Mouse (Mus musculus): ENCODE data around the gene Lmtk3. TPM values are rescaled to one million over a fixed set of nuclear protein-coding genes. Genes with fewer than 3 reads are reported as not detected.

Gene Lmtk3
- total RNA-seq, 2 experiments from 2014 or later, result 229 to 237 TPM

DNA sequence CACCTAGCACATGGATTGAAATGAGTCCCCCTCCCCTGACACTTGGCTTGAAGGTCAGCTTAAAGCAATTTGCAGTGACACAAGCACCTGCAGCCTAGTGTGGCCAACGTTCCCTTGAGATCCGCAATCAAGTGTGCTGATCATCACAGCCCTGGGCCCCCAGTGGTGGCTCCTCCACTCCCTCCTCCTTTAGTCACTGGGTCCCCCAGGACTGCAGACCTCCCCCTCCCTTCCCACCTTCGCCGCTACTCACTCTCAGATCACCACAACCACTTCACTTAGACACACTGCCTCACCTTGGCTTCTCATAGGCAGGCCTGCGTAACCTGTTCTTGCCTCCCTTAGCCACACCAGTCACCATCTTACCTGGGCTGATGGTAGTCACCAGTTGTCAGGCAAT is 22.4 kb downstream of the Lmtk3 start:
- no peak for DNase-seq (ENCODE audit: low spot score in 2 of 2)

DNA sequence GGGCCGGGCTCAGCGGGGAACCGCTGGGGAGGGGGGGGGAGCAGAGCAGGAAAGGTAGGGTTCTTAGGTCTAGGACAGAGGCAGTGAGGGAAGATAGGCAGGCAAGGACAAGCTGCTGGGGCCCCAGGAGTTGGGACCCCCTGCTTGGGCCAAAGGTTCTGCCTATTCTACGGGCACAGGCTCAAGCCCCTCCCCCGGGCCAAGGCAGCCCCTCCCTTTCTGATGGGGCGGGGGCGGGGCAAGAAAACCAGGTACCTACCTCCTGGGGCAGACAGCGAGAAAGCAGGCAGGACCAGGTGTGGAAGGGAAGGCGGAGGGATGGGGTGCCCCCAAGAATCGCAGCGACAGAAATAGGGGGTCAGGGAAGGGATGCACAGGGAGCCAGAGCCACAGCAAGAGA is 24.9 kb downstream of the Lmtk3 start:
- no peak for DNase-seq (ENCODE audit: low spot score in 2 of 2)

DNA sequence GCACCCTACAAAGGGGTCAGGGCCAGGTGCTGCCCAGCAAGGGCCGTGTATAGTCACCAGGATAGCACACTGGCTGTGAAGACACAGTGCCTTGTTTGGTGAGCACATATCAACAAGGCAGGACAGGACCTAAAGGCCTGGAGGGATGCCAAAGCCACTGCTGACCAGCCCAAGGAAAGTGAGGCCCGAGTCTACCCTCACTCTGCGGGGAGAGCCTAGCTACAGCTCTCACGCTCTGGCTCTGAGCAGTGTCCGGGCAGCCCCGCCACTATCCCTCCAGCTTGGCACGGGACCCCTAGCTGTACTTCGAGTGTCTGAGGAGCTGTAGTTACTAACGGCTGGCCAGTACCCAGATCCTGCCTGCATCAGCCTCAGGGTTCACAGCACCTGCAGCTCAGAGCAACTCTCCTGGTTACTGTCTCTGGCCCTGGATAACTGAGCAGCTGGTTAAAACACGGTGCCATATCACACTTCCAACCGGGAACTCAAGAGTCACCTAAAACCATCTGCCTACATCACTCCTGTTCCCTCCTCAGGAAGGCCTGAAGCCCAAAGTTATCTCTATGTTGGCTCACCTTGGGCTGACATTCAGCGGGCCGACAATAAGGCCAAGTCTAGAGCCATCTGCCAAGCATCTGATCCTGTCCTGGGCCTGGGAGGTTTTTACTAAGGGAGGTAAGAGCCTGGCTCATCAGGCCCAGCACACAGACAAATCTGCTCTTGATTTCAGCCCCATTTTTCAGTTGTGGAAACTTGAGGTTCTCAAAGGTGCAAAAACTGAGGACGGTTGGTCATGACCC is 25.9 kb downstream of the Lmtk3 start:
- no peak for DNase-seq (ENCODE audit: low spot score in 2 of 2)

DNA sequence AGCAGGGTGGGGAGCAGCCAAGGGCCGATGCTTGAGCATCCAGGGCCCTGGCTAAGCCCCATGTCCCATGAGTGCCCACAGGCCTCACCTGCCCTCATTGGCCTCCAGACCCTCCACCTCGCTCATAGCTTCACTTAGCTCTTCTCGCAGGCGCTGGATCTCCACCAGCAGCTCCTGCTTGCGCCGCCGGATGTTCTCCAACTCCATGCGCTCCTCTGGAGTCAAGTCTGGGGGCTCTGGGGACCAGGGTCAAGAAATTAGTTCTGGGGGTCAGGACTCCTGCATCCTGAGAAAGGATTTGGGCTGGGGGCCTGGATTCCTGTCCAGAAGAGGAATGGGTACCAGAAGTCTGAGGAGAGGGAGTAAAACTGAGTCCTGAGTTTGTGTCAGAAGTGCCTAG is 29.4 kb downstream of the Lmtk3 start:
- DNase-seq (ENCODE audit: low spot score in 2 of 2), result no peak

DNA sequence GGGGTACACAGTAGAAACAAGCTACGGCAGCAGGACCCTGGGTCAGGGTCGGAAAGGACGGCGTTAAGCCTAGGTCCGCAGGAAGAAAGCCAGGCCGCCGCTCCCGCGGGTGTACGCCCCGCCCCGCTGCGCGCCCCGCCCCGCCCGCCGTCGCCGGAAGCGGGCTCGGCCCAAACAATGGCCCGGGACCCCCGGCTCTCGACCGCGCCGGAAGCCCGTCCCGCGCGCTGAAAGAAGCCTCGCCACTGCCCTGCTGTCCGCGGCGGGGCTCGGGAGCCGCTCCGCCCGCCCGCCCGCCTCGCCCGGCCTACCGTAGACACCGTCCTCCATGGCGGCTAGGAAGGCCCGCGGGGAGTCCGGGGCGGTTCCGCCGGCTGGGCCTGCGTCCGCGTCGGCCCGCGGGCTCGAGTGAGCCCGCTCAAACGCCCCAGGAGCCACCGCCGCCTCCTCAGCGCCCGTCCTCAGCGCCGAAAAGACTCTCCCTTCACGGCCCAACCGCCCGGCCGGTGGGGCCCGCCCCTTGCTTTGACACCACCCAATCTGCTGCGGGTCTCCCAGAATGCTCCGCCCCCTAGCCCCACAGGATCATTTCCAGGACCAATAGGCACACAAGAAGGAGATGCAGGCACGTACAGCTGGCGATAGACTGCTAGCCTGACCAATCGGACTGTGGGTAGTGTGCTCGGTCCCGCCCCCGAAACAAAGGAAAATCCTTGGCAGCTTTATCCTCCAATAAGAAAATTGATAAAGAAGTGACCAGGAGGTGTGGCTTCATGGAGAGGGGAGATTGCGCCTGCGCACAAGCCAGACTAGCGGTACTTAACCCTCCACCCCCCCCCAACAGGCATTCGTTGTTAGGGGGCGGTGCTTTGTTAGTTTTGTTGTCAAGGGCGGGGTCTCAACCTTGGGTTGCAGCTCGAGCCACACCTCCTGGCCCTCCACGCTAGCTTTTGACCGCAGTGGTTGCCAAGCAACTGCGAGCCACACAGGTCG is 30.5 kb downstream of the Lmtk3 start, which contains the start of gene Cyth2:
TSS of gene Cyth2 (minus strand) at position 795 of the 993 bp plus-strand sequence.
- DNase-seq (ENCODE audit: low spot score in 2 of 2), result peak; percentile 98

DNA sequence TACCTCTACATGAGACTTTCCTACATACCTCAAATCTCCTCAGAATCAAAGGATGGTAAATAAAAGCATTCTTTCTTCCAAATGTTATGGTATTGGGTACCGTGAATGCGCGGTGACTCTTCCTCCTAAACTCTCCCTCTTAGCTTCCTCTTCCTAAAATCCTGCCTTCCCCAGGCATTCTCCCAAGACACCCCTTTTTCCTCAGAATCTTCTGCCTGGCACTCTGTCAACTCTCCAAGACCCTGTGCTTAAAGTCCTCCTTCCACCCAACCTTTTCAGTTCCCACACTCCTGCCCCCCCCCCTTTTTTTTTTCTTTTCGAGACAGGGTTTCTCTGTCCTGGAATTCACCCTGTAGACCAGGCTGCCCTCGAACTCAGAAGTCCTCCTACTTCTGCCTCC is 31.3 kb downstream of the Lmtk3 start:
- DNase-seq (ENCODE audit: low spot score in 2 of 2), result no peak

DNA sequence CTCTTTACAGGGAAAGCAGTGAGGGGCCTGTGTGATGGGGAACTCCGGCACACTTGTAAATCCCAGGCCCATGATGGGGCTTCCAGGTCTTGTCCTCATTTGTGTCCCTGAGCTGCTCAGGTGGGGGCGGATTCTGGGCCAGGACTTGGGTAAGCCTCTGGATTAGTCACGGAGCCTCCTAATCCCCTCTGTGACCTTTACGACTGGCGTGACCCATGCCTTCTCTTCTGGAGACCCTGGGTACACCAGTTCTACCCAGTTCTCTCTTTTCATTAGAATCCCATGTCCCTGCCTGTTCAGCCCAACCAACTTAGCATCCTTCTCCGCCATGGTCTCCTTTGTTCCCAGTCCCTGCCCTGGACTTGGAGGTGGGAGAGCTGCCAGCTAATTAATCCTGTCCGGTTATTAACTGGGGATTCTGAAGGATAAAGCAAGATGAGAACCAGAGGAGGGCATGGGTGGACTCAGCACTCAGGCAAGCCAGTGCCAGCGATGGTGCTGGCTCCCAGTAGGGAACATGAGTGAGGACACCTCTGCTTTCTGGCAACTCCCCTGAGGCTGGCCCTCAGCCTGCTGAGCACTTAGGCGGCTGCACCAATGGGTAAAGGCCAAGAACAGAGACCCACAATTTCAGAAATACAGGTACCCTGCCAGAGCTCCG is 31.9 kb downstream of the Lmtk3 start:
- no peak for DNase-seq (ENCODE audit: low spot score in 2 of 2)

DNA sequence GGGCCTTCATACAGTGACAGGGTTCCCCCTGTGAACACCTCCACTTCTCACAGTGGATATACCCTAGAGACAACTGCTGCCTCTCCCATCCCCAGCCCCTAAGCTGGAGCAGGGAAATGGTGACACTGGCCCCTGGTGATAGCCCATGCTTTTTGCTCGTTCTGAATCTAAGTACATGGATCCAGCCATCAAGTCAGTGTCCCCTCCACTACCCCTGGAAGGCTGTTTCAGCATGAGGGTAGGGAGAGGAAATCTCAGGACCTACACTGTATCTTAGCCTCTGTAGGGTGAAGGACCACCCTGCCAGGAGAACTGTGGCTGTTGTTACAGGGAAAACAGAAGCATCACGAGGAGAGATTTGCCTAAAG is 32.4 kb downstream of the Lmtk3 start:
- no peak for DNase-seq (ENCODE audit: low spot score in 2 of 2)

DNA sequence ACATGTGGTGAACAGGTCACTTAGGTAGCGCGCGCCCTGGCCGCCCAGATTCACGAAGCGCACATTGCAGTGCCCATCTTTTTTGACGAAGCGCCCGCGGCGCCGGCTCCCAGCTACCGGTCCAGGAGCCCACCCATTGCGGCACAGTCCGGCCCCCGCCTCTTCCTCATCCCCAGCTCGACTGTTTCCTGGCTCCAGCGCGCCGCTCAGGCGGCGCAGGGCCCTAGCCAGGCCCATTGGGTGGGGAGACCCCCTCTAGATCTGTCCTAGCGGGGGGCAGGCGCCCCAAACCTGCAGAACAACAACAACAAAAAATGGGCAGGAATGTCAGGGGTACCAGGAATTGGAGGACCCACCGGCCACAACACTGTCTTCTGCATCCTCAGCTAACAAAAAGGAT is 36.3 kb downstream of the Lmtk3 start:
- DNase-seq (ENCODE audit: low spot score in 2 of 2), result no peak

DNA sequence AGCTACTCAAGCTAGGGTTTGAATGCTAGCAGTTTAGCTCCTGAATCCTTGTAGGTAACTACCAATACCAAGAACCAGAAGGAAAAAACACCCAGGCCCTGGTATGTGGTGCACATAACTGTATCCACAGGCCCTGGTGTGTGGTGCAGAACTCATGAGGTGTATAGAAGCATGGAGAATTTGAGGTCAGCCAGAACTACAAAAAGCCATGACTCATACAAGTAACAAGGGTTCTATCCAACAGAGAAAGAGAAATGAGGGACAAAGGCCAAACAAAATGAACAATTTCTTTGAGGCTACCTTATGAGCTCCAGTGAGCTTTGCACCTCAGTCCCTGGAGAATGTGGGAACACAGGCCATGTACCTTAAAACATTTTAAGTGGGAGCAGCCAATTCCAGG is 37.4 kb downstream of the Lmtk3 start:
- no peak for DNase-seq (ENCODE audit: low spot score in 2 of 2)

DNA sequence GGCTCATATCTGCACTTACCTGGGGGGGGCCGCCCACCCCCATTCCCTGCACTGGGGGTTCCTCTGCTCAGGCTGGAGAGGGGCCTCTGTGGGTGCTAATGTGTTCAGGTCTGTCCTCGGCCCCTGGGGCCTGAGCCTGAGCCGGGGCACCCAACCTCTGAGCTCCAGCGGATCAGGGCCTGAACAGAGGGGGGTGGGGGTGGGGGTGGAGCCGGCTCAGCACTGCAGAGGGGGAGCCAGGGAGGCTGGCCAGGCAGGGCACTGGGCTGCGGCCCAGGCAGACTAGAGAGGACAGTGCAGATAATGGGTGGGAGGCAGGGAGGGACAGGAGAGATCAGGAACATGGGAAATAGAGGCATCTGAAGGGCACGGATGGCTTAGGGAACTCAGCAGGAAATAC is 41.1 kb downstream of the Lmtk3 start, which contains the start of gene Kcnj14:
TSS of gene Kcnj14 (minus strand) at position 185 of the 400 bp plus-strand sequence.
- DNase-seq (ENCODE audit: low spot score in 2 of 2), result no peak

DNA sequence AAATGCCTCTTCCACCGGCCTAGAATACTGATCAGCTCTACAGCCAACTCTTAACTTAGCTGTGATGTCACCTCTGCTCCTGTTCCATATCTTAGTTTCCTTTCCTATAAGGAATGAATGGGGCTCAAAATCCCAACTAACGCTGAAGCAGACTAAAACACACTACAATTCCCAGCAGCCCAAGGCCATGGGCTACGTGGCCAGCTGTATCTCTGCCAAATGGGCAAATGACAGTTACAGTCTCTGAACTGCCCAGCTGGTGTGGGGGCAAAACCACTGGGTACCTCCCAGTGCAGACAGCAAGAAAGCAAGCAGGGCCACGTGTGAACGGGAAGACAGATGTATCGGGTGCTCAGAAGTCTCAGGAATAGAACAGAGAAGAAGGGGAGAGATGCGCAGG is 43.1 kb downstream of the Lmtk3 start:
- DNase-seq (ENCODE audit: low spot score in 2 of 2), result no peak

DNA sequence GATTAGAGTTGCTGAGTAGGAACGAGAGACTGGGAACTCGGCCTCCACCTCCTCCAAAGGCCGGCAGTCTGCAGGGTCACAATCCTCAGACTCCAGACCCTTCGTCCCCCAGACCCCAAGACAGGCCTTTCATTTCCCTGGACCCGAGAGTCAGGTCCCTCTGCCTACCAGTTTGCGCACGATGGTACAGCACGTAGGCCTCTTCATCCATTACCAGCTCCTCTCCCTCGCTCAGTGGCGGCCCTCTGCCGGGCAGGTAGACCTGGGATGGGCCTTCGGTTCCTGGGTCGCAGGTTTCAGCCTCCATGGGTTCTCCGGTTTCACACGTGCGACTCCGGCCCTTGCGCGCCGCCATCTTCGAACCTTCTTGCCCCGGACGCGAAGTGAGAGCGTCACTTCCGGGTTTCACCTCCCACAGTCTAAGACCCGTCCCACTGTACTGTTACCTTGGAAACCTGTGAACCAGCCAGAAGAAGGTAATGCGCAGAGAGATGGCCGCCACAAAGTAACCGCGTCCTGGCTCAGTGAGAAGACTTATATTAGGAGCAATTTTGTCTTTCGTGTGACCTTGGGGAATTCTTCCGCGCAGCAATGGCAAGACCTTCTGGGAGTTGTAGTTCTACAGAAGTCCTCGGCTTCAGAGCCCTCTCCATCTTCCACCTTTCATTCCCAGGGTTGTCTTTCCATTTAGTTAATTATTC is 47.0 kb downstream of the Lmtk3 start, which contains the start of gene Grwd1:
TSS of gene Grwd1 (minus strand) at position 518 of the 701 bp plus-strand sequence.
- DNase-seq (ENCODE audit: low spot score in 2 of 2), result peak; percentile 85 to 90

DNA sequence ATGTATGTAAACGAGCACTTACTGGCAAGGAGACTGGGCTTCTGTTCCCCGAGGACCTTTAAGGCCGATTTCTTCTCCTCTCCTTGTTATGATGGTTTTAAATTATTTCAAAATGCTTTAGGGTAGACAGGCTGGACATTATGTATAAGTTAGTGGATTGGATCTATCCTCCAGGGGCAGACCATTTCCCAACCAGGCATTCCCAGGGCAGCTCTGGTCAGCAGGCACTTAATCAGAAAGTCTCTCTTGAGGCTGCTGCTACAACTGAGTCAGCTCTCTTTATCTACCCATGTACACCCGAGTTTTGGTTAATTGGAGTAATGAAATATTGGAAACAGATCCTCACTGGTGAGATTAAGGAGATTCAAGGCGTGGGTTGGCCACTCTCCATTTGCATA is 47.6 kb downstream of the Lmtk3 start:
- no peak for DNase-seq (ENCODE audit: low spot score in 2 of 2)

DNA sequence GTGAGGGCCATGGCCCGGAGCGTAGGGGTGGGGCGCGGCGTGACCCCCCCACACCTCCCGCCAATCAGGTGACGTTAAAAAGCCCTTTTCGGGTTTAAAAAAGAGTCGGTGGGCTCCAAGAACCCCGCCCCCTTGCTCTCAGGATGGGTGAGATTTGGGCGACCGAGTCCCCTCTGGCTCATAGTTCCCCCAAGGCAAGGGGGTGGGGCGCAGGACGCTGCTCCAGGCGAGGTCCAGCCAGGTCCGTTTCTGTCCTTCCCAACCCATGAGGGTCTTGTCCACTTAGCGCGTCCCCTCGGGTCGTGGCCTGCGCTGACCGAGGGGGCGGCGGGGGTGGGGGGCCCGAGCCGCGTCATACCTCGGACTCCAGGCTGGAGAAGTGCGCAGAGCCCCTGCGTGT is 48.9 kb downstream of the Lmtk3 start:
- no peak for DNase-seq (ENCODE audit: low spot score in 2 of 2)

DNA sequence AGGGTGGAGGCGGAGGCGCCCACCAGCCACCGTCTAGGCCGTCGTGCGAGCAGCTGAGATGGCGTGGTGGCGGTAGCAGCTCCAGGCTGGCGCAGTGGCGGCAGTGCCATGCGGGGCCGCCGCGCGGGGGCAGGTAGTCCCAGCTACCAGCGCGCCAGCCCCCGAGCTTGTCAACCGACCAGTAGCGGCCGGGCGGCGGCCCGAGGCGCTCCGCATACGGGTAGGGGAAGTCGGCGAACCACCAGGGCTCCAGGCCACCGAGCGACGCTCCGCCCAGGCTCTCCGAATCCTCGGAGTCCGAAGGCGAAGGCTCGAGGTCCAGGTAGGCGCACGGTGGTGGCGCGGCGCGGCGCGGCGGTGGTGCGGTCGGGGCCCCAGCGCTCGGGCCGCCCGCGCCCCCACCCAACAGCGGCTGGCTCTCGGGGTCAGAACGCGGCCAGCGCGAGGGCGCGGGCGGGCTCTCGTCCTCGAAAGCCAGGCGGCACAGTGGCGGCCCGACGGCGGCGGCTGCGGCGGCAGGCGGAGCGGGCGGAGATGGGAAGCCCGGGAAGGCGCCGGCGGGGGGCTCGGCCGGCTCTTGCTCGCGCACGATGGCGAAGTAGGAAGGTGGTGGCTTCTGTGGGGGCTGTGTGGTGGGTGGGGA is 49.7 kb downstream of the Lmtk3 start:
- DNase-seq (ENCODE audit: low spot score in 2 of 2), result peak in 1 of 2 experiments; percentile 49

DNA sequence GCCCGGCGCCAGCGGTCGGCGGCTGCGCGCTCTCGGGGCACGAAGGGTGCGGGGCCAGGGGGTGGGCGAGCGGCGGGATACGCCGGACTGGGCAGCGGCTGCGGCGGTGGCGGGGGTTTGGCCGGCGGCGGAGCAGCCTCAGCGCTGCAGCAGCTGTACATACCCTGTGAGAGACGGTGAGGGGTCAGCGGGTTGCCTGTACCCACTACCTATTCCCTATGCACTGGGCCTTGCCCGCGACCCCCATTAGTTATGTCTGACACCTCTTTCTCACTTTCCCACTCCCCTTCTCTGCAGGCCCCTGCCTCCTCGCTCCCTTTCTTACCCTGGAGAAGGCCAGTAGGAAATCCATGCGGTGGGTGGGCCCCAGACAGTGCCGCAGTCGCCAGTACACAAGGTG is 50.4 kb downstream of the Lmtk3 start:
- DNase-seq (ENCODE audit: low spot score in 2 of 2), result no peak

DNA sequence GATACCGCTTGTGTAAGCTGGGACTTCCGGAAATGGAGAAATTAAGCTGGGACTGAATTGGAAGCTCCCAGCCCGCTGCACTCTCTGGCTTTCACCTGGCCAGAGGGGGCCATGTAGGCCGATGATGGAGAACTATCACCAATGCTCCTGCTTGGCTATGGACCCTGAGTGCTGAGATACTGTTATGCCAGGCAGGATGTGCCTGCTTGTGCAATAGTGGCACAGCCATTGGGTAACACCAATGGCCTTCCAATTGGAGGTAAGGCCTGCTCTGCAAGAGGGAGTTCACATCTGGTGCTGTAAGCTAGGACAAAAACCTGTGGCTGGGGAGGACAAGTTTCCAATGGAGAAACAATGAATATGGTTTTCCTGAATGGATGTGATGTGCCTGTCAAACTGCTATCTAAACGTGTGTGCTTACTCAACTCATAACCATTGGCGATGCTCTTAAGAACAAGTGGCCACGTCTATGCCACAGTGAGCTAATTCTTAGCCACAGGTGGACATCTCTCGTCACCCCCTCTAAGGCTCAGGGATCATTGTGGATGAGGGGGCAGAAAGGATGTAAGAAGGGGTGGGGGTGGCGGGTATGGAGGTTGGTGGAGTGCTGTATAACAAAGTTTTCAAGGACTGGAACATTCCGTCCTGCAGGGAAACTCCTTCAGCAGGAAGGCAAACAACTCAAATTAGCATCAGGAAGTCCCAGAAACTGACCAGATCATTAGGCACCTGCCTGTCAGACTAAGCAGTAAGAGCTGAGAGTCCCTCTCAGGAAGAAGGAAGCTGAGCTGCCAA is 59.6 kb downstream of the Lmtk3 start:
- DNase-seq (ENCODE audit: low spot score in 2 of 2), result no peak

DNA sequence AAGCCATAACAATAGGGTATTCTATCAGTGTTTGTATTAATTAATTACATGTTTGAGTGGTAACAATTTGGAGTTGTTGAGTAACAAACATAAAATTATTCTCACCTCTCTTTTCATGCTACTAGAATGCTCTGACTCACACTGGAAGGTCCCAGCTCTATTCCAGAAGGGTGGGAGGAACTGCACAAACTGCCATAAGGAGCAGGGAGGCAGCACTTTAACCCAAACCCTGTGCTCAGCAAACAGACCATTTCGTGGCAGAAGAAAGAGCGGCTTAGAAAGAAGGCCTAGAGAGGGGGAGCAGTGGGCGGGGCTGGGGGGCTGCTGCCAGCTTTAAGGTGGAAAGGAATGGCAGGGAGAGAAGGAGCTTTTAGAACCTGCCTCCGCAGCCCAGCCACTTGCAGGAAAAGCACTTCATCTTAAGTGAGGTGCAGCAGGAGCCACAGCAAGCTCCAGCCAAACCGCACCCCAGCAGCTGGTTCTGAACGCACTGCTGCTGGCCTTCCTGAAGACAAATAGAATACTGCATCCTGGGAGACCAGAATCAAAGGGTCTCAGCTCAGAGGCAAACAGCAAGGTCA is 65.0 kb downstream of the Lmtk3 start:
- DNase-seq (ENCODE audit: low spot score in 2 of 2), result no peak
